Mouse (Mus musculus): ENCODE measurements at regions not wholly inside any gene's neighbourhood (a gene's known extent, or its start where the extent isn't known, plus 50 kb on each side); places are given as distances from the start of the nearest gene placed in this dataset.
A peak's percentile ranks its signal among the peaks of the same experiment; 100 is the strongest.

GRCm38 (mm10) chr1:90424066-90424821, 178.5 kb upstream of the Cops8 start:
- Histone ChIP-seq H3K9me3 (no peaks in the 10 kb centered on the region), H3K4me2 (no peak overlapping the region), H3K36me3 (no peaks in the 10 kb centered on the region), H3K4me1 (replicated peaks) (peaks cover 10% of the 10 kb centered on the region), H3K4me3 (no peak overlapping the region), H3K9ac (no peak overlapping the region), H3K27me3 (no peaks in the 10 kb centered on the region), H3K27ac (replicated peaks) (no peak overlapping the region)
- no peak for ATAC-seq (ENCODE audit: low FRiP score, low read depth)
- WGBS = 8% methylated on average over 13 of the region's 13 CpGs

DNA sequence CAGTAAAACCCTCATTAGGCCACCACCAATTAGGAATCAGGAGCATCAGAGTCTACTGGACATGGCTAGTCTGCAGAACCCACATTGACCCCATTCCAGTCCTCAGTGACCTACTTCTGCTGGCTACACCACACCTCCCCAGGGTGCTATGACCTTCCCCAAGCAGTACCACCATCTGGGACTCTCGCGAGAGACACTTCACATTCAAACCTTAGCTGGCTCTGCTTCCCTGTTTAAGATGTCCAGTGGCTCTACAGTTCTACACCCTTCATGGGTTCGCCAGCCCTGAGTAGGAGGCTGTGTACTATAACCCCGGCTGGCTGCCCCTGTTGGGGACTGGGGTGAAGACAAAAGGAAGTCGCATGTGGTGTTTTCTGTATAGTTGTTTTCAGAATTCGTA, 174.4 kb upstream of the Cops8 start:
- Histone ChIP-seq H3K4me3 (no peak overlapping the region), H3K9me3 (no peaks in the 10 kb centered on the region), H3K4me1 (replicated peaks) (peaks cover 10% of the 10 kb centered on the region), H3K36me3 (no peaks in the 10 kb centered on the region), H3K27me3 (no peaks in the 10 kb centered on the region), H3K4me2 (no peak overlapping the region), H3K27ac (replicated peaks) (no peak overlapping the region), H3K9ac (no peak overlapping the region)
- WGBS = 97% methylated on average over 6 of the region's 6 CpGs
- no peak for ATAC-seq (ENCODE audit: low FRiP score, low read depth)

- Histone ChIP-seq H3K9ac (no peak overlapping the region), H3K4me3 (no peak overlapping the region), H3K36me3 (no peaks in the 10 kb centered on the region), H3K4me2 (no peak overlapping the region), H3K27ac (replicated peaks) (no peak overlapping the region), H3K4me1 (replicated peaks) (peaks cover 10% of the 10 kb centered on the region), H3K27me3 (no peaks in the 10 kb centered on the region), H3K9me3 (no peaks in the 10 kb centered on the region)
- no peak for ATAC-seq (ENCODE audit: low FRiP score, low read depth)
- WGBS = 75% methylated on average over 7 of the region's 7 CpGs
These were observed 174.0 kb upstream of the Cops8 start for GRCm38 (mm10) chr1:90428774-90429173.

GRCm38 (mm10) chr1:90430480-90430879, 172.3 kb upstream of the Cops8 start:
- no peak for ATAC-seq (ENCODE audit: low FRiP score, low read depth)
- Histone ChIP-seq H3K4me2 (no peak overlapping the region), H3K27me3 (no peaks in the 10 kb centered on the region), H3K27ac (replicated peaks) (no peak overlapping the region), H3K4me3 (no peak overlapping the region), H3K4me1 (replicated peaks) (no peaks in the 10 kb centered on the region), H3K9ac (no peak overlapping the region), H3K36me3 (no peaks in the 10 kb centered on the region), H3K9me3 (no peaks in the 10 kb centered on the region)
- 90% methylated on average over 9 of the region's 9 CpGs for WGBS

- H3K4me2 ChIP-seq = no peak overlapping the region
These were observed 171.0 kb upstream of the Cops8 start for GRCm38 (mm10) chr1:90431783-90432182.

DNA sequence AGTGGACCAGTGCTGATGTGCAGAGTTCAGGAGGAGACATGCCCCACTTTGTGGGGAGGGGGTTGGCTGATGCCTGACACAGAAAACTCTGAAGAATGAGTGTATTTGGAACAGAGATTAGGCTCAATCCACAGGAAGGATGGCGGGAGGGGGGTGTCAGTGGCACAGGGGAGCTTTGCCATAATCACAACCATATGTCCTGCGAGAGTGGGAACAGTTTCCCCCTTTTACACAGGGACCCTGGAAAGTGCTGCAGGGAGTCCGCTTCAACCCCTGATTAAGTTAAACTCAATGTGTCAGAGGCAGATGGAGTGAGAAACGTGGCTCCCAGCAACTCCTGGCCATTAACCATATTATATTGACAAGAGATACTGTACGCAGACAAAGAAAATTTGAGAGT, 168.9 kb upstream of the Cops8 start:
- no peak overlapping the region for H3K4me3 ChIP-seq
- ATAC-seq (ENCODE audit: low FRiP score, low read depth) = no peak
- no peak overlapping the region for H3K4me2 ChIP-seq
- no peaks in the 10 kb centered on the region for H3K4me1 ChIP-seq (replicated peaks)
- WGBS = 72% methylated on average over 5 of the region's 5 CpGs
- no peak overlapping the region for H3K27ac ChIP-seq (replicated peaks)
- no peaks in the 10 kb centered on the region for H3K36me3 ChIP-seq
- H3K9ac ChIP-seq = no peak overlapping the region
- H3K27me3 ChIP-seq = no peaks in the 10 kb centered on the region
- H3K9me3 ChIP-seq = no peaks in the 10 kb centered on the region

More at GRCm38 (mm10) chr1:90431783-90432182, 171.0 kb upstream of the Cops8 start:
- Histone ChIP-seq H3K9me3 (no peaks in the 10 kb centered on the region), H3K4me3 (no peak overlapping the region), H3K27me3 (no peaks in the 10 kb centered on the region), H3K36me3 (no peaks in the 10 kb centered on the region), H3K9ac (no peak overlapping the region), H3K27ac (replicated peaks) (no peak overlapping the region), H3K4me1 (replicated peaks) (no peaks in the 10 kb centered on the region)
- ATAC-seq (ENCODE audit: low FRiP score, low read depth) = no peak
- WGBS = 69% methylated on average over 6 of the region's 6 CpGs

DNA sequence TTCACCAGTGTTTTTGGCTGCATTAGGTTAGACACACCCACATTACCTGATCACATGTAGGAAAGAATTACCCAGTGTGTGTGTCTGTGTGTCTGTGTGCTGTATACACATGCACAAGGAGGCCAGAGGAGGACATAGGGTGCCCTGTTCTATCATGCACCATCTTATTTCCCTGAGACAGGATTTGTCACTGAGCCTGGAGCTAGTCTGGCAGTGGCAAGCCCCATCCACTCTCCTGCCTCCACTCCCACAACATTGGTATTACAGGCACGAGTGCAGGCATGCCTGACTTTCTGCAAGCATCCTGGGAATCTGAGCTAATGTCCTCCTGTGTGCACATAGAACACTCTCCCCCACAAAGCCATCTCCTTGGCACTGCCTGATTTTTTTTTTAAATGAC, 162.1 kb upstream of the Cops8 start:
- peak; percentile 63 for ATAC-seq (ENCODE audit: low FRiP score, low read depth)
- Histone ChIP-seq H3K9ac (no peak overlapping the region), H3K4me1 (replicated peaks) (peaks cover 23% of the 10 kb centered on the region), H3K4me3 (no peak overlapping the region), H3K27ac (replicated peaks) (0 out of 2 replicates have a peak overlapping the region, but pooled peaks have one; percentile 8), H3K9me3 (no peaks in the 10 kb centered on the region), H3K4me2 (no peak overlapping the region), H3K36me3 (no peaks in the 10 kb centered on the region), H3K27me3 (no peaks in the 10 kb centered on the region)
- 12% methylated on average over 1 of the region's 1 CpGs for WGBS

DNA sequence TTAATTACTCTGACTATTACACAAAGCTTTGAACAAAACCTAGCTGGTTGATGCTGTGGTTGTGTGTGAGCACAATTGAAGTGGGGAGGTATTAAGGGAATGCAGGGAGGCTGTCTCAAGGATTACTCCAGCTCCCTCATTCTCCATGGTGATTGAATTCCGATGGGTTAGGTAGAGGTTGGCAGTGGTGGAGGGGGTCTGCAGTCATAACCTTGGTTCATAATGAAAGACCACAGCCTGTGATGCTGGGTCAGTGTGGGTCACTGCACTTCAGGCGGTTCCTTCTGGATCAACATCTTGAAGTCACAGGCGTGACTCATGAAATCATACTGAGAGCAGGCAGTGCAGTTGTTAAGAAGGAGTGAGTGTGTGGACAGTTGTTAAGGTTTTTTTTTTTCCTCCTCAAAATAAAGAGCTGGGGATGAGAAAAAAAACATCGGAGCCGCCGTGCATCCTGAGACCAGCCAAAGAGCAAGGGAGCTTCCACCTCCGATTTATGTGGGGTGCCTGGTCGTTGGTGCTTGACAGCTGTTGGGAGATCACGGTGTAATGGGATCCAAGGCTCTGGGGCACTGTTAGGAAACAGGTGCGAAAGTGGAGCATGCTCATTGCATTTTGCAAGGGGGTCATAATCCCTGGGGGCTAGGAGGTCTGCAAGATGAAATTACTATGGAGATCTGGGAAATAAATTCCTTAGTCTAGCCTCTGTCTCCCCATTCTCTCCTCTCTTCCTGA, 161.5 kb upstream of the Cops8 start:
- Histone ChIP-seq H3K27me3 (no peaks in the 10 kb centered on the region), H3K9ac (no peak overlapping the region), H3K27ac (replicated peaks) (peak overlapping the region; percentile 11; the same call in 1 of the 2 replicates), H3K4me1 (replicated peaks) (peaks cover 23% of the 10 kb centered on the region), H3K4me2 (no peak overlapping the region), H3K9me3 (no peaks in the 10 kb centered on the region), H3K36me3 (no peaks in the 10 kb centered on the region), H3K4me3 (no peak overlapping the region)
- 28% methylated on average over 10 of the region's 10 CpGs for WGBS
- ATAC-seq (ENCODE audit: low FRiP score, low read depth) = no peak

DNA sequence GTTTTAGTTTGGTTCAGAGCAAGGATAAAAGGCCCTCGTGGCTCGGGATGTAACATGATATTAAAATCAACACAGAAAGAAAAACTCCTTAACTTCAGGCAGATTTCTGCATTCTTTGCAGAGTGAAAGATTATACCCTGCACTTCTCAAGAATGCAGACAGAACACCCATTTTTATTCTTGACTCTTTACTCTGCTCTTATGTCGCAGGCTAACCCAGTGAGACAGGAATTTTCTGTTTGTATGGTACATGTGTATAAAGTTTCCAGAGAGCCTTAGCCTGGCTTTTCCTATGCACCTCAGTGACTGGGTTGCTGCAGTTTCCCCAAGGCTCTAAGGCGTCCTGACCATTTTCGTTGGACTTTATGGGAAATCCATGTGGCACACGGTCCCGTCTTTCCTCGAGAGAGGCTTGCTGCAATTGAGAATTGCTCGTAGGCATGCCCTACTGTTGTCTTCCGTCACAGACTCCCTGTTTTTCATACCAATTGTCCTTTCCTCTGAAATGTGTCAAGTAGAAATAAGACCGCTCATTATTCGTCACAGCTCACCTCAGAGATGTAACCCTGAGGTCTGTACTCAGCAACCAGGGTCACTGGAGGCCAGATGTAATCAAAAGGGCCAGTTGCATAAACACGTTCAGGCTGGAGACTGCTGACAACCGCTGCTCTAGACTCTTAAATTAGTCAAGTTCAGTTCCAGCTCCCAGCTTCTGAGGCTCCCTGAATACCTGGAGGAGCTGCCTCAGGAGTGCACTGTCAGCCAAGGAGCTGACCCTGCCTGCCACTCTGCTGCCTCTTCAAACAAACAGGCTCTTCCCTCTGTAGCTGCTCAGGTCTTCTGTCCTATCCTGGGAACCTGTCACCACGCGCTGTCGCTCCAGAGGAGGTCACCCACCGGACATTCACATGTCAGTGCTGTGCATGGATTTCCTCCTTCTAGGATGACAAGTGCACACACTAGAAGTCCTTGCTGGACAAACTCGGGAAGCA, 160.2 kb upstream of the Cops8 start:
- 69% methylated on average over 19 of the region's 19 CpGs for WGBS
- no peaks in the 10 kb centered on the region for H3K36me3 ChIP-seq
- ATAC-seq (ENCODE audit: low FRiP score, low read depth) = no peak

DNA sequence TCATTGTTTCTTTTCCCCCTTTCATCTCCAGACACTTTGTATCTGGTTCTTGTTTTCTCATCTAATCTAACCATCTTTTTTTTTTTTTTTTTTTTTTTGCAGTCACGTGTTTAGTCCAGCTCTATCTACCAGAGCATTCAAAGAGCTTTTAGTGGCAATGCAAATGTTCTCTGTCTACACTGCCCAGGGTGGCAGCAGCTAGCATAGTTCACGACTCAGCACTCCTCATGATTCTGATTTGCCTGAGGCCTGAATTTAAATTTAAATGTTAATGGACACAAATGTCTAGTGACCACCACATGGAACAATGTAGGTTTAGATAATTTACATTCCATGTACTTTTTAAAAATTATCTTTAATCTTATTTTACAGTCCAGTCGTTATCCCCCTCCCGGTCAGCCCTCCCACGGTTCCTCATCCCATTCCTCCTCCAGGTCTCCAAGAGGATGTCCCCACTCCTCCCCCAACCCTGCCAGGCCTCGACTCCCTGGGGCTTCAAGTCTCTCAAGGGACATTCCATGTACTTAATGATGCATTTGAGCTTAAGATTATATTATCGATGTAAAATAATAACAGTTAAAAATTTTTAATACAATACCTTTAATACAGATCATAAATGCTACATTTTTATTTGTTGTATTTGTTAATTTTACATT, 153.1 kb upstream of the Cops8 start:
- no peaks in the 10 kb centered on the region for H3K27me3 ChIP-seq
- H3K9ac ChIP-seq = no peak overlapping the region
- H3K4me2 ChIP-seq = no peak overlapping the region
- H3K36me3 ChIP-seq = no peaks in the 10 kb centered on the region
- H3K4me1 ChIP-seq (replicated peaks) = 0 out of 2 replicates have a peak, but pooled peaks cover 2% of the 10 kb centered on the region
- H3K27ac ChIP-seq (replicated peaks) = no peak overlapping the region
- 40% methylated on average over 7 of the region's 7 CpGs for WGBS
- ATAC-seq (ENCODE audit: low FRiP score, low read depth) = no peak
- H3K4me3 ChIP-seq = no peak overlapping the region
- H3K9me3 ChIP-seq = no peaks in the 10 kb centered on the region

More for the DNA sequence above, 160.2 kb upstream of the Cops8 start:
- Histone ChIP-seq H3K27me3 (no peaks in the 10 kb centered on the region), H3K4me3 (no peak overlapping the region), H3K27ac (replicated peaks) (no peak overlapping the region), H3K9me3 (no peaks in the 10 kb centered on the region), H3K4me2 (no peak overlapping the region), H3K9ac (no peak overlapping the region), H3K4me1 (replicated peaks) (peaks cover 23% of the 10 kb centered on the region)

GRCm38 (mm10) chr1:90451942-90452557, 150.7 kb upstream of the Cops8 start:
- Histone ChIP-seq H3K4me3 (no peak overlapping the region), H3K4me1 (replicated peaks) (peaks cover 1% of the 10 kb centered on the region), H3K36me3 (no peaks in the 10 kb centered on the region), H3K9ac (no peak overlapping the region), H3K27ac (replicated peaks) (no peak overlapping the region), H3K9me3 (no peaks in the 10 kb centered on the region), H3K27me3 (no peaks in the 10 kb centered on the region), H3K4me2 (no peak overlapping the region)
- whole genome bisulfite sequencing = 56% methylated on average over 6 of the region's 6 CpGs
- no peak for ATAC-seq (ENCODE audit: low FRiP score, low read depth)
